Mouse (Mus musculus) kidney, embryonic 15.5 days (tissue): ENCODE data around the gene Axin1. TPM values are rescaled to one million over a fixed set of nuclear protein-coding genes. Genes with fewer than 3 reads are reported as not detected.
"Not testable (repeated sequence)": the region's sequence is repeated elsewhere in the genome, so short reads cannot be mapped to it uniquely, and the experiment has no call there.

Experiments
- ATAC-seq: fragments of 200-750 bp; cut with Nextera tagmentation; replicated peaks from 2 replicates; pipeline ENCODE4 v1.8.0; 2017; ENCODE audit warnings: moderate TSS enrichment; ENCODE audit not compliant: low FRiP score
- H3K27ac ChIP-seq: fragments of 300-500 bp; sonication (generic); 2 replicates; pipeline ENCODE4 v1.5.1; 2015; ENCODE audit warnings: mild to moderate bottlenecking, inconsistent platforms
- H3K27me3 ChIP-seq: fragments of 300-500 bp; sonication (generic); 2 replicates; pipeline ENCODE4 v1.6.1; 2015; ENCODE audit warnings: inconsistent platforms
- H3K36me3 ChIP-seq: fragments of 300-500 bp; sonication (generic); 2 replicates; pipeline ENCODE4 v1.6.1; 2015; ENCODE audit warnings: inconsistent platforms
- H3K4me1 ChIP-seq: fragments of 300-500 bp; sonication (generic); 2 replicates; pipeline ENCODE4 v1.6.1; 2015; ENCODE audit warnings: inconsistent platforms
- H3K4me2 ChIP-seq: fragments of 300-500 bp; sonication (generic); 2 replicates; pipeline ENCODE4 v1.6.1; 2015; ENCODE audit warnings: moderate library complexity, mild to moderate bottlenecking, inconsistent platforms
- H3K4me3 ChIP-seq: fragments of 300-500 bp; sonication (generic); replicated peaks from 2 replicates; pipeline ENCODE4 v1.5.1; 2015; ENCODE audit warnings: mild to moderate bottlenecking, inconsistent platforms
- H3K9ac ChIP-seq: fragments of 300-500 bp; sonication (generic); 2 replicates; pipeline ENCODE4 v1.6.1; 2015; ENCODE audit warnings: mild to moderate bottlenecking, inconsistent platforms
- H3K9me3 ChIP-seq: fragments of 300-500 bp; sonication (generic); replicated peaks from 2 replicates; pipeline ENCODE4 v1.6.1; 2016; ENCODE audit warnings: inconsistent platforms
- WGBS: fragments of 180-500 bp; shearing (Covaris S2); methylation state at CpG from one replicate; pipeline ENCODE4 v1.1.7; 2015; ENCODE audit warnings: mixed read lengths; 5-methylcytosine and 5-hydroxymethylcytosine counted together
- polyA plus RNA-seq: library from polyadenylated mRNA; unstranded; fragments of >200 nt; fragmentation: Nextera tagmentation; extraction: Ambion mirVana; gene quantifications from 2 replicates; pipeline ENCODE4 v1.2.1, GENCODE M21; 2015

The Axin1 gene
- polyA plus RNA-seq, result 8.0 and 9.4 TPM in 2 replicates

- Histone ChIP-seq H3K36me3 (peaks cover 10% of the 10 kb centered on the region), H3K27me3 (no peaks in the 10 kb centered on the region), H3K4me1 (peaks cover 28% of the 10 kb centered on the region), H3K9ac (peak within 1 kb of the TSS; percentile 100), H3K4me3 (peak within 1 kb of the TSS; percentile 95), H3K4me2 (peak within 1 kb of the TSS; percentile 73), H3K9me3 (no peaks in the 10 kb centered on the region), H3K27ac (peak within 1 kb of the TSS; percentile 96)
- peak; percentile 98 for ATAC-seq
- under 1% methylated on average over 42 of the region's 42 CpGs for WGBS
These were observed at the start of gene Axin1 for GRCm38 (mm10) chr17:26138239-26138836. Axin1 (plus strand) TSS chr17:26138688.

- Histone ChIP-seq H3K9me3 (no peaks in the 10 kb centered on the region), H3K4me3 (peak within 1 kb of the TSS; percentile 66), H3K4me1 (peaks cover 21% of the 10 kb centered on the region), H3K27ac (peak within 1 kb of the TSS; percentile 94), H3K4me2 (peak within 1 kb of the TSS; percentile 86), H3K27me3 (no peaks in the 10 kb centered on the region), H3K9ac (peak within 1 kb of the TSS; percentile 65), H3K36me3 (peaks cover 35% of the 10 kb centered on the region)
- WGBS, result under 1% methylated on average over 32 of the region's 32 CpGs
- peak; percentile 93 for ATAC-seq
These were observed 48.4 kb upstream of the Axin1 start, which contains the start of gene Decr2 for GRCm38 (mm10) chr17:26089905-26090632. Decr2 (minus strand) TSS chr17:26090337.

- no peaks in the 10 kb centered on the region for H3K27me3 ChIP-seq
- peak overlapping the region; percentile 84 for H3K27ac ChIP-seq
- peak overlapping the region; percentile 65 for H3K4me3 ChIP-seq
- H3K9ac ChIP-seq, result peak overlapping the region; percentile 60
- peak overlapping the region; percentile 88 for H3K4me2 ChIP-seq
- 22% methylated on average over 9 of the region's 9 CpGs for WGBS
- peaks cover 18% of the 10 kb centered on the region for H3K4me1 ChIP-seq
- no peaks in the 10 kb centered on the region for H3K9me3 ChIP-seq
- no peak for ATAC-seq
- peaks cover 19% of the 10 kb centered on the region for H3K36me3 ChIP-seq
These were observed 43.9 kb upstream of the Axin1 start for GRCm38 (mm10) chr17:26094531-26095110.

GRCm38 (mm10) chr17:26095121-26095740 lies 43.3 kb upstream of the Axin1 start, which contains the start of gene Nme4:
Nme4 (minus strand) TSS chr17:26095602.
- Histone ChIP-seq H3K27me3 (no peaks in the 10 kb centered on the region), H3K27ac (peak within 1 kb of the TSS; percentile 84), H3K4me1 (peaks cover 14% of the 10 kb centered on the region), H3K9me3 (no peaks in the 10 kb centered on the region), H3K9ac (peak within 1 kb of the TSS; percentile 60), H3K36me3 (peaks cover 19% of the 10 kb centered on the region), H3K4me2 (peak within 1 kb of the TSS; percentile 88), H3K4me3 (peak within 1 kb of the TSS; percentile 65)
- whole genome bisulfite sequencing, result 3% methylated on average over 47 of the region's 47 CpGs
- ATAC-seq, result peak; percentile 72

- no peak for ATAC-seq
- WGBS, result 93% methylated on average over 7 of the region's 7 CpGs
- H3K9ac ChIP-seq, result no peak overlapping the region
These were observed 40.0 kb upstream of the Axin1 start for GRCm38 (mm10) chr17:26098461-26098860.

GRCm38 (mm10) chr17:26099316-26099715 lies 39.2 kb upstream of the Axin1 start:
- not testable (repeated sequence) for H3K4me3 ChIP-seq, H3K9me3 ChIP-seq, H3K9ac ChIP-seq, H3K27ac ChIP-seq, H3K4me2 ChIP-seq, H3K36me3 ChIP-seq, H3K27me3 ChIP-seq, ATAC-seq
- WGBS, result 70% methylated on average over 3 of the region's 3 CpGs
- peaks cover 14% of the 10 kb centered on the region for H3K4me1 ChIP-seq

More at GRCm38 (mm10) chr17:26098461-26098860, 40.0 kb upstream of the Axin1 start:
- no peak overlapping the region for H3K4me3 ChIP-seq
- H3K27me3 ChIP-seq, result no peaks in the 10 kb centered on the region
- no peaks in the 10 kb centered on the region for H3K9me3 ChIP-seq
- no peak overlapping the region for H3K4me2 ChIP-seq
- no peak overlapping the region for H3K27ac ChIP-seq
- H3K4me1 ChIP-seq, result peaks cover 17% of the 10 kb centered on the region
- H3K36me3 ChIP-seq, result 0 out of 2 replicates have a peak, but pooled peaks cover 3% of the 10 kb centered on the region

GRCm38 (mm10) chr17:26100166-26100565 lies 38.3 kb upstream of the Axin1 start:
- Histone ChIP-seq H3K36me3 (no peaks in the 10 kb centered on the region), H3K9ac (no peak overlapping the region), H3K27me3 (no peaks in the 10 kb centered on the region), H3K27ac (no peak overlapping the region), H3K4me2 (no peak overlapping the region), H3K4me3 (no peak overlapping the region), H3K9me3 (no peaks in the 10 kb centered on the region), H3K4me1 (peaks cover 8% of the 10 kb centered on the region)
- 45% methylated on average over 2 of the region's 2 CpGs for WGBS
- ATAC-seq, result no peak

- no peak overlapping the region for H3K4me3 ChIP-seq
- no peaks in the 10 kb centered on the region for H3K36me3 ChIP-seq
- H3K27ac ChIP-seq, result no peak overlapping the region
- WGBS, result 25% methylated on average over 4 of the region's 4 CpGs
- H3K4me2 ChIP-seq, result no peak overlapping the region
- H3K27me3 ChIP-seq, result no peaks in the 10 kb centered on the region
- 0 out of 2 replicates have a peak, but pooled peaks cover 3% of the 10 kb centered on the region for H3K4me1 ChIP-seq
- no peaks in the 10 kb centered on the region for H3K9me3 ChIP-seq
- peak; percentile 71 for ATAC-seq
- H3K9ac ChIP-seq, result no peak overlapping the region
These were observed 37.0 kb upstream of the Axin1 start for GRCm38 (mm10) chr17:26101478-26101877.

- ATAC-seq, result no peak
- 56% methylated on average over 3 of the region's 4 CpGs for WGBS
These were observed 32.9 kb upstream of the Axin1 start for GRCm38 (mm10) chr17:26105619-26106018.

GRCm38 (mm10) chr17:26110156-26110555 lies 28.3 kb upstream of the Axin1 start:
- Histone ChIP-seq H3K36me3 (no peaks in the 10 kb centered on the region), H3K27me3 (peaks cover 59% of the 10 kb centered on the region), H3K9ac (no peak overlapping the region), H3K27ac (no peak overlapping the region), H3K4me3 (no peak overlapping the region), H3K4me1 (peaks cover 25% of the 10 kb centered on the region), H3K9me3 (no peaks in the 10 kb centered on the region), H3K4me2 (no peak overlapping the region)
- no peak for ATAC-seq
- WGBS, result 32% methylated on average over 4 of the region's 4 CpGs

More at GRCm38 (mm10) chr17:26105619-26106018, 32.9 kb upstream of the Axin1 start:
- Histone ChIP-seq H3K4me3 (no peak overlapping the region), H3K9me3 (no peaks in the 10 kb centered on the region), H3K9ac (no peak overlapping the region), H3K36me3 (no peaks in the 10 kb centered on the region), H3K27ac (no peak overlapping the region), H3K4me2 (no peak overlapping the region), H3K4me1 (peaks cover 4% of the 10 kb centered on the region), H3K27me3 (peaks cover 14% of the 10 kb centered on the region)

- no peak for ATAC-seq
- Histone ChIP-seq H3K4me2 (no peak overlapping the region), H3K9ac (no peak overlapping the region), H3K27ac (no peak overlapping the region), H3K4me3 (no peak overlapping the region), H3K27me3 (peaks cover 68% of the 10 kb centered on the region), H3K9me3 (no peaks in the 10 kb centered on the region), H3K4me1 (peaks cover 34% of the 10 kb centered on the region), H3K36me3 (no peaks in the 10 kb centered on the region)
- 8% methylated on average over 4 of the region's 4 CpGs for WGBS
These were observed 27.5 kb upstream of the Axin1 start for GRCm38 (mm10) chr17:26111024-26111423.
